Mouse (Mus musculus) granulocyte monocyte progenitor cell, adult 5-6 weeks (primary cell): ENCODE measurements around the gene Madcam1. TPM values are rescaled to one million over a fixed set of nuclear protein-coding genes. Genes with fewer than 3 reads are reported as not detected.
"Not testable (repeated sequence)": the region's sequence is repeated elsewhere in the genome, so short reads cannot be mapped to it uniquely, and the experiment has no call there.

ENCODE experiments used
- ATAC-seq: replicated peaks from 2 replicates; pipeline ENCODE4 v1.8.0; 2016; ENCODE audit warnings: mild to moderate bottlenecking, moderate TSS enrichment, inconsistent platforms; ENCODE audit not compliant: poor library complexity, severe bottlenecking
- total RNA-seq, 2 experiments: library from RNA; stranded (forward) in 1 of 2; stranded (reverse) in 1 of 2; fragments of 200-712, 200-1000 nt in 1 of 2; fragments of >200 nt in 1 of 2; fragmentation: Nextera tagmentation in 1 of 2; gene quantifications; 2 replicates each; pipeline ENCODE4 v1.2.3; 2014 to 2017

Gene Madcam1
- total RNA-seq, 2 experiments from 2014 or later: not detected

GRCm38 (mm10) chr10:79686219-79686618 lies 21.9 kb downstream of the Madcam1 start:
- no peak for ATAC-seq

- ATAC-seq: no peak
Observed at GRCm38 (mm10) chr10:79686691-79687090, 22.3 kb downstream of the Madcam1 start.

GRCm38 (mm10) chr10:79687513-79687912 lies 23.2 kb downstream of the Madcam1 start:
- no peak for ATAC-seq

- ATAC-seq: no peak
Observed at GRCm38 (mm10) chr10:79688720-79689119, 24.4 kb downstream of the Madcam1 start, which contains the start of gene Gzmm. Gene Gzmm (plus strand): TSS chr10:79689020.

- no peak for ATAC-seq
Observed at GRCm38 (mm10) chr10:79689178-79689577, 24.8 kb downstream of the Madcam1 start.

GRCm38 (mm10) chr10:79691986-79692548 lies 27.7 kb downstream of the Madcam1 start:
- no peak for ATAC-seq

- no peak for ATAC-seq
Observed at GRCm38 (mm10) chr10:79693580-79694378, 29.4 kb downstream of the Madcam1 start.

GRCm38 (mm10) chr10:79694379-79694655 lies 30.0 kb downstream of the Madcam1 start:
- ATAC-seq: no peak

GRCm38 (mm10) chr10:79695231-79696128 lies 31.1 kb downstream of the Madcam1 start:
- ATAC-seq: peak; percentile 89

GRCm38 (mm10) chr10:79696129-79696651 lies 31.8 kb downstream of the Madcam1 start:
- peak; percentile 74 for ATAC-seq

- ATAC-seq: 0 out of 2 replicates have a peak, but pooled peaks have one; percentile 17
Observed at GRCm38 (mm10) chr10:79697916-79698315, 33.6 kb downstream of the Madcam1 start.

- no peak for ATAC-seq
Observed at GRCm38 (mm10) chr10:79698459-79698858, 34.1 kb downstream of the Madcam1 start.

- ATAC-seq: no peak
Observed at GRCm38 (mm10) chr10:79700676-79701075, 36.3 kb downstream of the Madcam1 start.

- no peak for ATAC-seq
Observed at GRCm38 (mm10) chr10:79701443-79702129, 37.2 kb downstream of the Madcam1 start.

- ATAC-seq: not testable (repeated sequence)
Observed at GRCm38 (mm10) chr10:79702970-79703369, 38.6 kb downstream of the Madcam1 start.

- no peak for ATAC-seq
Observed at GRCm38 (mm10) chr10:79703541-79703940, 39.2 kb downstream of the Madcam1 start.

- peak; percentile 97 for ATAC-seq
Observed at GRCm38 (mm10) chr10:79704065-79704969, 40.0 kb downstream of the Madcam1 start, which contains the start of gene Bsg. Gene Bsg (plus strand): TSS chr10:79704491.

- no peak for ATAC-seq
Observed at GRCm38 (mm10) chr10:79704970-79705360, 40.6 kb downstream of the Madcam1 start.

- ATAC-seq: no peak
Observed at GRCm38 (mm10) chr10:79705951-79706350, 41.6 kb downstream of the Madcam1 start.
